20 mouse cellular contexts compared by ENCODE assay signal in the genomic region with DNA sequence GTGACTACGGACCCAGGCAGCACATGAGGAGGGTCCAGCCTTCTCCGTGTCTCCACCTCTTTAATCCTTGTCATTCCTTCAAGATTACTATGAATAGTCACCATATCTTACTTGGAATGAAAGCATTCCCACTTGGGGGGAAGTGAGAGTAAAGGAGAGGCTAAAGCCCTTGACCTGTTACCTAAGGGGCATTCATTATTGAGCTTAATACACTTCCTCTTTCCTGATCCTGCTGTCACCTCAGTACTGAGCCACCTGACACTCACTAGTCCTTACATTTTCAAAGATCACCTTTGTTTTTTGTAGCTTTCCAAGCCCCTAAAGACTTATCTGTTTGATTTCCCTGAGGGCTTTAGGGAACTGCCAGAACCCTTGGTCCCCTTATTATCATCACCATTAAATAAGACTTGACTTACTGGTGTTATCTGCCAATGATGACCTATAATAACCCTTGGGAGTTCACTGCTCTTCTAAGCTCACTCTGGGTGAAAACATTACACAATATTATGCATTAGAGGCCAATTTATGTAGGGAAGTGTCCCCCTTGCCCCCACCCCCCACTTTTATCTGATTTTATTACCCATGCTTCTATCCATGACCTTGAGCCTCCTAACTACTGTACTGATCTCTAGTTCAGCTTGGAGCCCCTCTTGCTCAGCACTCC. TPM values are rescaled to one million over a fixed set of nuclear protein-coding genes. Genes with fewer than 3 reads are reported as not detected.
"Had no signal": no experiment of that assay in that cellular context is flagged by ENCODE, and none has a peak within 500 bp of the region (broad histone marks: within the 10 kb centered on the region; RNA-seq: fewer than 3 reads in every experiment).

No protein-coding gene starts in this region.

- ATAC-seq: inflammation-experienced regulatory T-cells, adult 6 months; midbrain, embryonic 16.5 days had no signal

- H3K9me3 ChIP-seq: kidney, embryonic 15.5 days; limb, embryonic 15.5 days; midbrain, embryonic 10.5 days; neural tube, embryonic 13.5 days; stomach, embryonic 15.5 days had no signal

- H3K4me3 ChIP-seq: kidney, embryonic 15.5 days; left cerebral cortex, adult 2 months; limb, embryonic 15.5 days; midbrain, embryonic 10.5 days; neural tube, embryonic 13.5 days; stomach, embryonic 15.5 days had no signal

- H3K4me1 ChIP-seq: kidney, embryonic 15.5 days; limb, embryonic 15.5 days; midbrain, embryonic 10.5 days; neural tube, embryonic 13.5 days; stomach, embryonic 15.5 days had no signal

- H3K4me2 ChIP-seq: kidney, embryonic 15.5 days; limb, embryonic 15.5 days; neural tube, embryonic 13.5 days; stomach, embryonic 15.5 days had no signal

- H3K36me3 ChIP-seq: kidney, embryonic 15.5 days; limb, embryonic 15.5 days; midbrain, embryonic 10.5 days; neural tube, embryonic 13.5 days; stomach, embryonic 15.5 days had no signal

- H3K9ac ChIP-seq: kidney, embryonic 15.5 days; limb, embryonic 15.5 days; neural tube, embryonic 13.5 days; stomach, embryonic 15.5 days had no signal

- DNase-seq: kidney, adult 2 months; kidney, postnatal 14 days; lung, adult 18-20 months; retina, postnatal 1 day; thymus, postnatal 36 days had no signal

- H3K27me3 ChIP-seq: kidney, embryonic 15.5 days; limb, embryonic 15.5 days; neural tube, embryonic 13.5 days; stomach, embryonic 15.5 days had no signal

- H3K27ac ChIP-seq: kidney, embryonic 15.5 days; left cerebral cortex, adult 2 months; limb, embryonic 15.5 days; midbrain, embryonic 10.5 days; neural tube, embryonic 13.5 days; stomach, embryonic 15.5 days had no signal

RNA-seq across cellular contexts. Expression of a gene that starts 44.8 kb away (rescaled TPM):
- total RNA-seq: left cerebral cortex, adult 2 months; left cerebral cortex, postnatal 25 days had no signal
- polyA plus RNA-seq: inflammation-experienced regulatory T-cells, adult 6 months; kidney, adult 2 months; large intestine, adult 2 months; limb, embryonic 11.5 days; limb, embryonic 15.5 days; lung, embryonic 16.5 days; midbrain, embryonic 10.5 days; midbrain, embryonic 16.5 days; neural tube, embryonic 13.5 days; spleen, adult 2 months; stomach, embryonic 15.5 days; thymus, postnatal 0 days had no signal

RNA-seq across cellular contexts. Expression of a gene that starts 55.4 kb away (rescaled TPM):
- total RNA-seq: layer of hippocampus, postnatal 25 days had no signal
- polyA plus RNA-seq: inflammation-experienced regulatory T-cells, adult 6 months; limb, embryonic 11.5 days; midbrain, embryonic 10.5 days; midbrain, embryonic 16.5 days; neural tube, embryonic 13.5 days had no signal
